In the genomic region with DNA sequence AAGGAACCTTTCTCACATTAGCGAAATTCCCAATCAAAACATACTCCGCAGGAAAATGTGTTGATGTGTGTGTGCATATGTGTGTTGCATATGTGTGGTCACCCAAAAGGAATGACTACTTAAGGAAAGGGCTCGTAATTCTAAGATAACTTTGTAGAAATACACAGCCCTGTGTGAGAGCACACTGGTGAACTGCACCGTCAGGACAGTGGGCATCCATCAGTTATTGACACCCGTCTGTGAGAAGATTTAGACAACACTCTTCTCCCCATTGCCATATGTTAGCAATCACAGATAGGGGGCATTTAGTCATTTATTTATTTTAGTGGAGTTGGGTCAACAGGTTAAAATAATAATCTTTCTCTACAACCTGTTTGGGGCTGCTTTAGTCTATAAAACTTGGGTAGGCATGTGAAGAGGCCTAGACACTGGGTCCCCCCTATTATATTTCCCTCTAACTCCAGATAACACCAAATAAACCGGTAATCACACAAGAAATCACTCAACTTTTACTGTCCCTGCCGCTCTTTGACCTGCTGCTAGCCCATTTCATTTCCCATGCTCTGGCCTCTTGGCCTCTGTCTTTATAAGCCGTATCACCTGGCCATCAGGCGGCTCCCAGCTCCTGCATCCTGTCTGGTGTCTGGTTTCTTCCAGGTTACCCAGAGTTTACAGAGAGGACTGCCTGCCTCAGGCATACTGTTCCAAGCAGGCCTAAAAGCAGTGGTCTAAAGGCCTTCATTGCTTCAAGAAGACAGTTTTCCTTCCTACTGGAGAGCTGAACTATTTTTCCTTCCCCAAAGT, we compare ENCODE assay signal across 27 mouse cellular contexts.
DNase-seq lines count a peak whose midpoint lies in the region; ATAC-seq lines count a peak whose summit lies in the region.
"Had no signal": no experiment of that assay in that cellular context is flagged by ENCODE, and none has a peak within 500 bp of the region (broad histone marks: within the 10 kb centered on the region; RNA-seq: fewer than 3 reads in every experiment).

No protein-coding gene starts in this region.

- H3K27ac ChIP-seq in neural tube, embryonic 15.5 days (replicated peaks) = no peak overlapping the region
- H3K27ac ChIP-seq in embryonic facial prominence, embryonic 10.5 days (replicated peaks) = no peak overlapping the region
- H3K27ac ChIP-seq in limb, embryonic 11.5 days (replicated peaks; ENCODE audit: low read depth, low read length) = no peak overlapping the region
- H3K27ac ChIP-seq: hindbrain, embryonic 10.5 days; hindbrain, embryonic 15.5 days; intestine, embryonic 15.5 days; left cerebral cortex, adult 2 months; liver, embryonic 12.5 days; midbrain, embryonic 13.5 days; stomach, postnatal 0 days had no signal

- no peak for ATAC-seq in neural tube, embryonic 15.5 days (ENCODE audit: low FRiP score)
- peak; percentile 69 for ATAC-seq in limb, embryonic 11.5 days (ENCODE audit: insufficient number of reproducible peaks, low FRiP score, low TSS enrichment, low read depth)
- ATAC-seq: forebrain, embryonic 16.5 days; intestine, embryonic 15.5 days; liver, embryonic 12.5 days; liver, postnatal 0 days; midbrain, embryonic 13.5 days had no signal

- H3K4me3 ChIP-seq in neural tube, embryonic 15.5 days (replicated peaks) = no peak overlapping the region
- H3K4me3 ChIP-seq in embryonic facial prominence, embryonic 10.5 days = no peak overlapping the region
- no peak overlapping the region for H3K4me3 ChIP-seq in limb, embryonic 11.5 days (ENCODE audit: low read depth, low read length)
- H3K4me3 ChIP-seq: erythroblast, embryonic 14.5 days; hindbrain, embryonic 10.5 days; hindbrain, embryonic 15.5 days; intestine, embryonic 15.5 days; left cerebral cortex, adult 2 months; liver, embryonic 12.5 days; megakaryocyte, embryonic 14.5 days; midbrain, embryonic 13.5 days had no signal

- WGBS in neural tube, embryonic 15.5 days = 87% methylated on average over 9 of the region's 9 CpGs
- WGBS in embryonic facial prominence, embryonic 10.5 days = 39% methylated on average over 9 of the region's 9 CpGs
- WGBS in limb, embryonic 11.5 days = 20% methylated on average over 9 of the region's 9 CpGs

- no peaks in the 10 kb centered on the region for H3K9me3 ChIP-seq in neural tube, embryonic 15.5 days (replicated peaks)
- H3K9me3 ChIP-seq in embryonic facial prominence, embryonic 10.5 days = no peaks in the 10 kb centered on the region
- H3K9me3 ChIP-seq in limb, embryonic 11.5 days (ENCODE audit: control insufficient read depth, low read length) = no peaks in the 10 kb centered on the region
- H3K9me3 ChIP-seq: hindbrain, embryonic 10.5 days; hindbrain, embryonic 15.5 days; intestine, embryonic 15.5 days; liver, embryonic 12.5 days; midbrain, embryonic 13.5 days had no signal

- no peak overlapping the region for H3K4me2 ChIP-seq in neural tube, embryonic 15.5 days
- no peak overlapping the region for H3K4me2 ChIP-seq in limb, embryonic 11.5 days (ENCODE audit: low read depth, severe bottlenecking)
- H3K4me2 ChIP-seq: hindbrain, embryonic 15.5 days; intestine, embryonic 15.5 days; liver, embryonic 12.5 days; midbrain, embryonic 13.5 days had no signal

- no peak overlapping the region for H3K9ac ChIP-seq in neural tube, embryonic 15.5 days (replicated peaks)
- H3K9ac ChIP-seq in limb, embryonic 11.5 days (ENCODE audit: low read length) = no peak overlapping the region
- H3K9ac ChIP-seq: hindbrain, embryonic 15.5 days; intestine, embryonic 15.5 days; liver, embryonic 12.5 days; liver, postnatal 0 days; midbrain, embryonic 13.5 days had no signal

- DNase-seq in neural tube, embryonic 10.5 days (ENCODE audit: extremely low spot score, low spot score) = peak; percentile 35
- DNase-seq in embryonic facial prominence, embryonic 10.5 days (ENCODE audit: low spot score) = peak; percentile 66
- peak; percentile 76 for DNase-seq in limb, embryonic 11.5 days (ENCODE audit: low spot score)
- DNase-seq in left cerebral cortex, adult 18-20 months (ENCODE audit: low spot score in 2 of 2) = no peak
- no peak for DNase-seq in layer of hippocampus, adult 9-11 months
- DNase-seq: adrenal gland, postnatal 25 days; B cell, adult 2 months; cerebellum, adult 11-12 months; cerebellum, adult 9-11 months; heart, postnatal 14 days; kidney, adult 9 months; liver, postnatal 0 days; lung, postnatal 36 days; right cerebral cortex, postnatal 4 days; thymus, adult 18-20 months; thymus, postnatal 36 days had no signal

- H3K27me3 ChIP-seq in neural tube, embryonic 15.5 days (replicated peaks) = no peaks in the 10 kb centered on the region
- H3K27me3 ChIP-seq in embryonic facial prominence, embryonic 10.5 days (replicated peaks; ENCODE audit: low read depth, poor library complexity, severe bottlenecking) = no peaks in the 10 kb centered on the region; the same call in 1 of the 2 replicates
- no peaks in the 10 kb centered on the region for H3K27me3 ChIP-seq in limb, embryonic 11.5 days (ENCODE audit: control insufficient read depth, insufficient read depth, low read length)
- H3K27me3 ChIP-seq: hindbrain, embryonic 15.5 days; intestine, embryonic 15.5 days; liver, embryonic 12.5 days; megakaryocyte, embryonic 14.5 days; midbrain, embryonic 13.5 days had no signal

- no peaks in the 10 kb centered on the region for H3K4me1 ChIP-seq in neural tube, embryonic 15.5 days
- H3K4me1 ChIP-seq in embryonic facial prominence, embryonic 10.5 days = peaks cover 41% of the 10 kb centered on the region
- H3K4me1 ChIP-seq in limb, embryonic 11.5 days (ENCODE audit: control insufficient read depth, insufficient read depth, low read length) = peaks cover 6% of the 10 kb centered on the region
- H3K4me1 ChIP-seq: hindbrain, embryonic 15.5 days; liver, embryonic 12.5 days; megakaryocyte, embryonic 14.5 days; midbrain, embryonic 13.5 days had no signal

- H3K36me3 ChIP-seq in neural tube, embryonic 15.5 days = no peaks in the 10 kb centered on the region
- H3K36me3 ChIP-seq in embryonic facial prominence, embryonic 10.5 days (replicated peaks) = no peaks in the 10 kb centered on the region
- H3K36me3 ChIP-seq in limb, embryonic 11.5 days (ENCODE audit: control insufficient read depth, insufficient read depth, low read length) = no peaks in the 10 kb centered on the region
- H3K36me3 ChIP-seq: hindbrain, embryonic 10.5 days; hindbrain, embryonic 15.5 days; intestine, embryonic 15.5 days; liver, embryonic 12.5 days; midbrain, embryonic 13.5 days had no signal

Comparison
In these comparisons a context has a peak if more than half of its experiments do, and no peak if none do; other contexts are left out.
1. DNase-seq: peak in neural tube, embryonic 10.5 days (single experiment), embryonic facial prominence, embryonic 10.5 days (single experiment) and limb, embryonic 11.5 days (single experiment); none in left cerebral cortex, adult 18-20 months (0 of 2) and layer of hippocampus, adult 9-11 months (single experiment).